8 mouse cellular contexts compared by ENCODE assay signal in genomic region chr2:13855510-13855909, GRCm38 (mm10).
DNase-seq lines count a peak whose midpoint lies in the region; ATAC-seq and TF ChIP-seq lines count a peak whose summit lies in the region.

No protein-coding gene starts in this region.

- no peaks in the 10 kb centered on the region for H3K9me3 ChIP-seq in kidney, embryonic 14.5 days (ENCODE audit: control insufficient read depth, low read length)
- H3K9me3 ChIP-seq in CH12.LX (replicated peaks; ENCODE audit: low read length) = no peaks in the 10 kb centered on the region
- no peaks in the 10 kb centered on the region for H3K9me3 ChIP-seq in embryonic facial prominence, embryonic 10.5 days

- no peak for ATAC-seq in kidney, embryonic 14.5 days (ENCODE audit: low FRiP score, low TSS enrichment)
- no peak for ATAC-seq in erythroblast, adult 5-6 weeks (replicated peaks; ENCODE audit: low FRiP score, poor library complexity, severe bottlenecking)

- dilution Hi-C loops in CH12.LX (cut with MboI; ENCODE audit: extremely low pct_ligation_motif_present, extremely low pct_unique_long_range_greater_than_20kb, low sequenced_read_pairs) = no loop called here

- peak; percentile 72 for TF ChIP-seq RAD21 in CH12.LX (IDR thresholded peaks at IDR 0.05; ENCODE audit: low read depth, low read length)

- no peak for TF ChIP-seq POLR2A in kidney, adult 2 months (IDR thresholded peaks at IDR 0.05; ENCODE audit: low read depth, low read length)
- no peak for TF ChIP-seq POLR2A in CH12.LX (IDR thresholded peaks at IDR 0.05; ENCODE audit: low read depth, low read length)

- no peaks in the 10 kb centered on the region for H3K27me3 ChIP-seq in kidney, adult 2 months (replicated peaks; ENCODE audit: control insufficient read depth, insufficient read depth, low read length)
- no peaks in the 10 kb centered on the region for H3K27me3 ChIP-seq in kidney, embryonic 14.5 days (ENCODE audit: control insufficient read depth, insufficient read depth, low read length)
- no peaks in the 10 kb centered on the region for H3K27me3 ChIP-seq in CH12.LX (replicated peaks)
- no peaks in the 10 kb centered on the region for H3K27me3 ChIP-seq in embryonic facial prominence, embryonic 10.5 days (replicated peaks; ENCODE audit: low read depth, poor library complexity, severe bottlenecking)

- WGBS in kidney, adult 2 months = 66% methylated on average over 3 of the region's 3 CpGs
- WGBS in kidney, embryonic 14.5 days = 69% methylated on average over 3 of the region's 3 CpGs
- WGBS in embryonic facial prominence, embryonic 10.5 days = 64% methylated on average over 3 of the region's 3 CpGs

- H3K4me1 ChIP-seq in kidney, adult 2 months (ENCODE audit: control insufficient read depth, insufficient read depth, low read length) = no peaks in the 10 kb centered on the region
- no peaks in the 10 kb centered on the region for H3K4me1 ChIP-seq in kidney, embryonic 14.5 days (ENCODE audit: control insufficient read depth, insufficient read depth, low read length)
- no peaks in the 10 kb centered on the region for H3K4me1 ChIP-seq in CH12.LX (ENCODE audit: control insufficient read depth in 1 of 2, insufficient read depth in 2 of 2)
- H3K4me1 ChIP-seq in embryonic facial prominence, embryonic 10.5 days = no peaks in the 10 kb centered on the region

- no peak overlapping the region for H3K4me2 ChIP-seq in kidney, embryonic 14.5 days (replicated peaks; ENCODE audit: low read depth, low read length)
- no peak overlapping the region for H3K4me2 ChIP-seq in CH12.LX (ENCODE audit: insufficient read depth, low read depth, poor library complexity, severe bottlenecking)

- H3K27ac ChIP-seq in kidney, adult 2 months (ENCODE audit: insufficient read depth, low read depth, low read length) = no peak overlapping the region
- no peak overlapping the region for H3K27ac ChIP-seq in kidney, embryonic 14.5 days (ENCODE audit: low read depth, low read length)
- no peak overlapping the region for H3K27ac ChIP-seq in CH12.LX (ENCODE audit: insufficient read depth, low read depth)
- no peak overlapping the region for H3K27ac ChIP-seq in embryonic facial prominence, embryonic 10.5 days (replicated peaks)

- in situ Hi-C loops in CH12.LX (cut with MboI; ENCODE audit: low pct_ligation_motif_present, low pct_unique_long_range_greater_than_20kb, low sequenced_read_pairs) = loop anchor here (10.0 kb wide), 1 partner anchor 61 kb away; the partner anchor contains the start of gene St8sia6

- DNase-seq in kidney, adult 2 months = peak; percentile 6
- DNase-seq in 416B (ENCODE audit: low read depth) = peak; percentile 55
- peak; percentile 55 for DNase-seq in CH12.LX (ENCODE audit: extremely low read depth)
- DNase-seq in embryonic facial prominence, embryonic 10.5 days (ENCODE audit: low spot score) = peak; percentile 14
- DNase-seq in cerebellum, postnatal 25 days = no peak
- no peak for DNase-seq in MN1 (ENCODE audit: low spot score)

- no peaks in the 10 kb centered on the region for H3K36me3 ChIP-seq in kidney, adult 2 months (ENCODE audit: control insufficient read depth, insufficient read depth, low read length)
- H3K36me3 ChIP-seq in kidney, embryonic 14.5 days (ENCODE audit: control insufficient read depth, insufficient read depth, low read length) = no peaks in the 10 kb centered on the region
- H3K36me3 ChIP-seq in CH12.LX (replicated peaks in 1 of 2; ENCODE audit: control insufficient read depth in 1 of 2, insufficient read depth in 1 of 2, low read length in 1 of 2) = no peaks in the 10 kb centered on the region
- no peaks in the 10 kb centered on the region for H3K36me3 ChIP-seq in embryonic facial prominence, embryonic 10.5 days (replicated peaks)

- TF ChIP-seq CTCF in kidney, adult 2 months (conservative IDR thresholded peaks at IDR 0.05; ENCODE audit: insufficient read depth, insufficient read length, low read depth, low read length) = no peak
- TF ChIP-seq CTCF in CH12.LX (conservative IDR thresholded peaks at IDR 0.05 in 1 of 2, IDR thresholded peaks at IDR 0.05 in 1 of 2; ENCODE audit: low read depth in 2 of 2, low read length in 2 of 2) = peak; percentile 71 to 81

- H3K9ac ChIP-seq in kidney, embryonic 14.5 days (ENCODE audit: low read depth, low read length) = no peak overlapping the region
- H3K9ac ChIP-seq in CH12.LX (ENCODE audit: insufficient read depth, low read depth) = no peak overlapping the region

- H3K79me2 ChIP-seq in CH12.LX (replicated peaks; ENCODE audit: control insufficient read depth, extremely low read depth, insufficient read depth, poor library complexity, severe bottlenecking) = no peaks in the 10 kb centered on the region

- H3K4me3 ChIP-seq in kidney, adult 2 months (ENCODE audit: insufficient read depth, low read depth, low read length) = no peak overlapping the region
- H3K4me3 ChIP-seq in kidney, embryonic 14.5 days (ENCODE audit: low read length) = no peak overlapping the region
- no peak overlapping the region for H3K4me3 ChIP-seq in CH12.LX (replicated peaks in 1 of 3; ENCODE audit: low read depth in 2 of 3, low read length in 2 of 3, poor library complexity in 1 of 3)
- H3K4me3 ChIP-seq in embryonic facial prominence, embryonic 10.5 days = no peak overlapping the region

- no peak for TF ChIP-seq EP300 in CH12.LX (IDR thresholded peaks at IDR 0.05; ENCODE audit: low read length)

TF ChIP-seq in CH12.LX, 34 proteins besides CTCF, POLR2A, EP300 and RAD21:
- peak; percentile 93 for TF ChIP-seq SMC3 (IDR thresholded peaks at IDR 0.05; ENCODE audit: low read depth, low read length)
- no peak for TF ChIP-seq BHLHE40 (IDR thresholded peaks at IDR 0.05; ENCODE audit: low read depth, low read length)
- peak; percentile 17; the same call in 1 of the 2 replicates for TF ChIP-seq ZC3H11A (IDR thresholded peaks at IDR 0.05; ENCODE audit: low read depth, low read length)
- no peak for TF ChIP-seq JUND (conservative IDR thresholded peaks at IDR 0.05; ENCODE audit: low read depth, low read length)
- TF ChIP-seq IRF4 (IDR thresholded peaks at IDR 0.05; ENCODE audit: low read depth, low read length) = no peak

Comparison
In these comparisons a context has a peak if more than half of its experiments do, and no peak if none do; other contexts are left out.
1. DNase-seq: peak in kidney, adult 2 months (single experiment), 416B (single experiment), CH12.LX (single experiment) and embryonic facial prominence, embryonic 10.5 days (single experiment); none in cerebellum, postnatal 25 days (0 of 2) and MN1 (single experiment).